Mouse (Mus musculus) neural tube, embryonic 11.5 days (tissue): ENCODE measurements around the gene Clec14a. TPM values are rescaled to one million over a fixed set of nuclear protein-coding genes. Genes with fewer than 3 reads are reported as not detected.
"Not testable (repeated sequence)": the region's sequence is repeated elsewhere in the genome, so short reads cannot be mapped to it uniquely, and the experiment has no call there.

Experiments used
- ATAC-seq: fragments of 200-750 bp; cut with Nextera tagmentation; 2 replicates; pipeline ENCODE4 v1.8.0; 2017; ENCODE audit warnings: moderate number of reproducible peaks, mild to moderate bottlenecking, moderate TSS enrichment, moderate library complexity; ENCODE audit not compliant: insufficient read depth, low FRiP score, low TSS enrichment
- DNase-seq: peaks from one replicate; pipeline ENCODE4 v3.0.0-alpha.2; 2015; ENCODE audit warnings: low spot score
- H3K27ac ChIP-seq: fragments of 300-500 bp; sonication (generic); 2 replicates; pipeline ENCODE4 v1.5.1; 2014; ENCODE audit warnings: low read depth, mild to moderate bottlenecking, low read length
- H3K27me3 ChIP-seq: fragments of 300-500 bp; sonication (generic); 2 replicates; pipeline ENCODE4 v1.6.1; 2014; ENCODE audit warnings: mild to moderate bottlenecking, low read length, mixed read lengths; ENCODE audit not compliant: control insufficient read depth, insufficient read depth
- H3K36me3 ChIP-seq: fragments of 300-500 bp; sonication (generic); 2 replicates; pipeline ENCODE4 v1.6.1; 2014; ENCODE audit warnings: mild to moderate bottlenecking, low read length, moderate library complexity, mixed read lengths; ENCODE audit not compliant: control insufficient read depth, insufficient read depth
- H3K4me1 ChIP-seq: fragments of 300-500 bp; sonication (generic); 2 replicates; pipeline ENCODE4 v1.6.1; 2014; ENCODE audit warnings: low read length, mixed read lengths; ENCODE audit not compliant: control insufficient read depth, insufficient read depth
- H3K4me2 ChIP-seq: fragments of 300-500 bp; sonication (generic); 2 replicates; pipeline ENCODE4 v1.6.1; 2014; ENCODE audit warnings: low read depth, mild to moderate bottlenecking, moderate library complexity
- H3K4me3 ChIP-seq: fragments of 300-500 bp; sonication (generic); 2 replicates; pipeline ENCODE4 v1.5.1; 2014; ENCODE audit warnings: low read depth, low read length
- H3K9ac ChIP-seq: fragments of 300-500 bp; sonication (generic); 2 replicates; pipeline ENCODE4 v1.6.1; 2014; ENCODE audit warnings: mild to moderate bottlenecking, low read length
- H3K9me3 ChIP-seq: fragments of 300-500 bp; sonication (generic); 2 replicates; pipeline ENCODE4 v1.6.1; 2016; ENCODE audit warnings: low read length; ENCODE audit not compliant: control insufficient read depth
- WGBS: fragments of 180-500 bp; shearing (Covaris S2); extraction: QIAGEN DNeasy Blood & Tissue Kit; methylation state at CpG from one replicate; pipeline ENCODE4 v1.1.7; 2014; 5-methylcytosine and 5-hydroxymethylcytosine counted together
- polyA plus RNA-seq: library from polyadenylated mRNA; unstranded; fragments of >200 nt; fragmentation: Nextera tagmentation; extraction: Ambion mirVana; gene quantifications from 2 replicates; pipeline ENCODE4 v1.2.1, GENCODE M21; 2014

Clec14a gene
- polyA plus RNA-seq = 5.1 and 5.8 TPM in 2 replicates

- Histone ChIP-seq H3K9ac (peak within 1 kb of the TSS; percentile 45), H3K36me3 (no peaks in the 10 kb centered on the region), H3K27ac (no peak within 1 kb of the TSS)
Measured at GRCm38 (mm10) chr12:58268563-58269501, at the start of gene Clec14a. Gene Clec14a (minus strand): TSS chr12:58269290.

DNA sequence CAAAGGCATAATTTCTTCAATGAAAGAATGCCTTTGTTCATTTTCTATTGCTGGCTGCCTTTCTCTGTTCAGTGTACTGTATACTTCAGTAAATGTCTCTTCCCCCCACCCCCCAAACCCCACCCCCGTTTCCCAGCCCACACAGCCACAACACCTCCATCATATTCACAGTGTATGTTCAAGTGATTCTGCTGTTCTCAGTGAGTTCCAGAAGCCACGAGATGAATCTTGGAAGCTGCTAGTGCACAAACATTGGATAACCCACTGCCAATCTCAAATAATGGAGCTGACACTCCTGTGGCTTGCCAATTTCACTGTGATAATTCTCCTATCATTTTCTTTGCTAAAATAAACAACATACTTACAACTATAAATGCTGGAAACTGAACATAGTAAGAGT is 38.7 kb upstream of the Clec14a start:
- DNase-seq (no peak), ATAC-seq (no peak)
- Histone ChIP-seq H3K4me1 (no peaks in the 10 kb centered on the region), H3K9me3 (no peaks in the 10 kb centered on the region), H3K27me3 (no peaks in the 10 kb centered on the region), H3K4me2 (no peak overlapping the region), H3K4me3 (no peak overlapping the region), H3K27ac (no peak overlapping the region), H3K9ac (no peak overlapping the region), H3K36me3 (no peaks in the 10 kb centered on the region)
- WGBS = 86% methylated on average over 2 of the region's 2 CpGs

More at GRCm38 (mm10) chr12:58268563-58269501, at the start of gene Clec14a:
- peak within 1 kb of the TSS; percentile 62 for H3K4me2 ChIP-seq
- peaks cover 4% of the 10 kb centered on the region; the same call in 1 of the 2 replicates for H3K4me1 ChIP-seq
- peak within 1 kb of the TSS; percentile 40 for H3K4me3 ChIP-seq
- H3K9me3 ChIP-seq = no peaks in the 10 kb centered on the region
- peak; percentile 73 for DNase-seq
- peak; percentile 75 for ATAC-seq
- WGBS = 8% methylated on average over 32 of the region's 32 CpGs
- no peaks in the 10 kb centered on the region for H3K27me3 ChIP-seq

- DNase-seq, H3K9me3 ChIP-seq, H3K36me3 ChIP-seq, ATAC-seq, H3K4me2 ChIP-seq, H3K27me3 ChIP-seq, H3K27ac ChIP-seq, H3K4me3 ChIP-seq, H3K9ac ChIP-seq, H3K4me1 ChIP-seq: not testable (repeated sequence)
- WGBS = 82% methylated on average over 8 of the region's 8 CpGs
Measured at GRCm38 (mm10) chr12:58306402-58306801, 37.3 kb upstream of the Clec14a start.

DNA sequence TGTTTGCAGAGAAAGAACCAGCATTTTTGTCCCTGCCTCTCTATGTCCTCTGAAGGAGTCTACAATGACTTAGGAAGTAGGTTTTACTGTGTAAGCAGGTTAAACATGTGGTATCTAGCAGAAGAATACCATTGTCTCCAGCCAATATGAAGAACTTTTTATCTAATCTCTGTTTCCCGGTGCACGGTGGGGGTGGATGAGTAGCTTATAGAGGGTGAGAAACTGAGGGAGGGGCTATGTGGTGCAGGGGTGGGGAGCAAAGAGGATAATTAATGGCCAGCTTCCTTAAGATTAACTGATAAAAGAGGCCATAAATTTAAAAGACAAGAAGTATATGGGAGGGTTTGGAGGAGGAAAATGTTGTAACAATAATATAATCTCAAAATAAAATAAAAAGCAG is 36.5 kb upstream of the Clec14a start:
- H3K27ac ChIP-seq = no peak overlapping the region
- no peak overlapping the region for H3K4me2 ChIP-seq
- no peaks in the 10 kb centered on the region for H3K27me3 ChIP-seq
- no peaks in the 10 kb centered on the region for H3K4me1 ChIP-seq
- no peaks in the 10 kb centered on the region for H3K36me3 ChIP-seq
- no peak overlapping the region for H3K4me3 ChIP-seq
- ATAC-seq (no peak), DNase-seq (no peak)
- H3K9me3 ChIP-seq = no peaks in the 10 kb centered on the region
- WGBS = 77% methylated on average over 2 of the region's 2 CpGs
- no peak overlapping the region for H3K9ac ChIP-seq

GRCm38 (mm10) chr12:58296980-58297379 is 27.9 kb upstream of the Clec14a start:
- Histone ChIP-seq H3K4me3 (no peak overlapping the region), H3K27me3 (no peaks in the 10 kb centered on the region), H3K9ac (no peak overlapping the region), H3K4me1 (no peaks in the 10 kb centered on the region), H3K27ac (no peak overlapping the region), H3K4me2 (no peak overlapping the region), H3K9me3 (no peaks in the 10 kb centered on the region), H3K36me3 (no peaks in the 10 kb centered on the region)
- ATAC-seq (no peak), DNase-seq (no peak)
- WGBS = 85% methylated on average over 6 of the region's 6 CpGs

DNA sequence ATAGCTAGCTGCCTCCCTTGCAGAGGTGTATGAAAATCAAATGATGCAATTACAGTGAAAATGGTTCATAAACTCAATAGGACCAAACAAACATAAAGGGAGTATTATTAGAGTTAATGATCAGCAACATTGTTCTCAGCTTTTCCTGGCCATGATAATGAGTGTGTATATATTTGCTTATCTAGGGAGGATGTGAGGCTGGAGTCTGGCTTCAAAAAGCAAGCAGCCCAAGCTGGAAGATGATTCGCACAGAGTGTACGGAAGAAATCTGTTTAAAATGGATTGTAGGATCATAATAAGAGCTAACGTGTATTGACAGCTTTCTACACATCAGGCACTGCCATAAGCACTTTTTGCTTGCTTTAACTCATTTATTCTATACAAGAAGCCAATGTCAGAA is 16.8 kb upstream of the Clec14a start:
- 85% methylated on average over 3 of the region's 3 CpGs for WGBS
- H3K36me3 ChIP-seq = no peaks in the 10 kb centered on the region
- H3K9me3 ChIP-seq = no peaks in the 10 kb centered on the region
- no peak for DNase-seq
- H3K27ac ChIP-seq = no peak overlapping the region
- H3K4me1 ChIP-seq = no peaks in the 10 kb centered on the region
- no peaks in the 10 kb centered on the region for H3K27me3 ChIP-seq
- no peak overlapping the region for H3K4me2 ChIP-seq
- H3K9ac ChIP-seq = no peak overlapping the region
- no peak overlapping the region for H3K4me3 ChIP-seq
- no peak for ATAC-seq

GRCm38 (mm10) chr12:58270520-58270919 is 1.4 kb upstream of the Clec14a start:
- H3K4me2 ChIP-seq = no peak overlapping the region
- H3K36me3 ChIP-seq = no peaks in the 10 kb centered on the region
- no peaks in the 10 kb centered on the region for H3K27me3 ChIP-seq
- no peak overlapping the region for H3K4me3 ChIP-seq
- H3K27ac ChIP-seq = no peak overlapping the region
- ATAC-seq (no peak), DNase-seq (no peak)
- peaks cover 4% of the 10 kb centered on the region; the same call in 1 of the 2 replicates for H3K4me1 ChIP-seq
- WGBS = 91% methylated on average over 6 of the region's 6 CpGs
- no peak overlapping the region for H3K9ac ChIP-seq
- no peaks in the 10 kb centered on the region for H3K9me3 ChIP-seq

- Histone ChIP-seq H3K27me3 (no peaks in the 10 kb centered on the region), H3K27ac (no peak overlapping the region), H3K9me3 (no peaks in the 10 kb centered on the region), H3K9ac (no peak overlapping the region), H3K36me3 (no peaks in the 10 kb centered on the region), H3K4me2 (no peak overlapping the region), H3K4me1 (peaks cover 4% of the 10 kb centered on the region; the same call in 1 of the 2 replicates), H3K4me3 (no peak overlapping the region)
- DNase-seq (no peak), ATAC-seq (no peak)
- 83% methylated on average over 4 of the region's 4 CpGs for WGBS
Measured at GRCm38 (mm10) chr12:58269505-58269904, 415 bp upstream of the Clec14a start.

GRCm38 (mm10) chr12:58268186-58268562 is 916 bp downstream of the Clec14a start:
- Histone ChIP-seq H3K4me2 (peak overlapping the region; percentile 62), H3K9me3 (no peaks in the 10 kb centered on the region), H3K36me3 (no peaks in the 10 kb centered on the region), H3K27ac (no peak overlapping the region), H3K9ac (peak overlapping the region; percentile 45), H3K27me3 (no peaks in the 10 kb centered on the region), H3K4me3 (peak overlapping the region; percentile 40), H3K4me1 (peaks cover 4% of the 10 kb centered on the region; the same call in 1 of the 2 replicates)
- ATAC-seq (peak; percentile 49; the same call in 1 of the 2 replicates), DNase-seq (no peak)
- WGBS = 4% methylated on average over 15 of the region's 15 CpGs
